Mouse (Mus musculus) kidney, postnatal 10 days (tissue): ENCODE data around the gene Irs1.

Source experiments
- DNase-seq: peaks from one replicate; pipeline ENCODE4 v3.0.0; 2021; ENCODE audit warnings: mixed read lengths

The Irs1 gene

DNA sequence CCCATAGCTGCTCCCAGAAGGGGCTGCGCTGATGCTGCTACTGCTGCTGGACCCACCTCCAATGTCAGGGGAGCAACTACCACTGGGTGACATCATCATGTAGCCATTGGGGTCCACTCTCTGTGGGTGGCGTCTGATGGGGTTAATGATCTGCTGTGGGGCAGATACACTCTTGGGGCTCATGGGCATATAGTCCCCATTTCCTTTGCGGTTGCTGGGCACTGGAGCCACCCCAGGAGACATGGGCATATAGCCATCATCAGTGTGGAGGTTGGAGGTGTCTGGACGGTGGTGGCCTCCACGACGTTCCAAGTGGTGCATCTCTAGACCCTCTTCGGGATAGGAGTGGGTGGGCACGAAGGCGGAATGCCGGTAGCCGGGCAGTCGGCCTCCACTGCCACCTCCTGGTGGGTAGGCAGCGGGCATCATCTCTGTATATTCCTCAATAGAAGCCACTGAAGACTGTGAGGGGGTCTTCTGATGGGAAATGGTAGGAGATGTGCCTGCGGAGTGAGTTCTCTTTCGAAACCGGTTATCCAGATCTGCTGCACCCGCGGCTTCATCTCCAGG is 2.7 kb downstream of the Irs1 start:
- DNase-seq: peak; percentile 13

DNA sequence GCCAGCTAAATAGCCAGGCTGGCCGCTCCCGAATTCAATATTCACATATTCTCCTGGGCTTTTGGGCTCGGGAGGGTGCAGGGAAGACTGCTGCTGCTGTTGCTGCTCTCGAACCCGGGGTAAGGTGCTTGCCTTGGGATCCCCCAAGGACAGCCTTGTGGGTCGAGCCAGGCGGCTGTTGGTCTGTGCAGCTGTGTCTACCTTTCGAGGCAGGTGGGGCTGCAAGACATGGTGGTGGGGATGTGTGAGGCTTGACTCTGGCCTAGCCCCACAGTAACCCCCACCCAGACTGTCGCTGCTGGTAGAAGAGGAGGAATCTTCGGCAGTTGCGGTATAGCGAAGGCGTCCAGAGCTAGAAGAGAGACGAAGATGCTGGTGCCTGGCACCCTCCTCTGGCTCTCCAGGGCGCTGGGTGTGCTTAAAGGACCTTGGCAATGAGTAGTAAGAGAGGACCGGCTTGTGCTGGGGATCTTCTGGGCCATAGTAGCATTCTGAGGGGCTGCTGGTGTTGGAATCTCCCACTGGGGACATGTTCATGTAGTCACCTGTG is 3.4 kb downstream of the Irs1 start:
- peak; percentile 9 for DNase-seq

DNA sequence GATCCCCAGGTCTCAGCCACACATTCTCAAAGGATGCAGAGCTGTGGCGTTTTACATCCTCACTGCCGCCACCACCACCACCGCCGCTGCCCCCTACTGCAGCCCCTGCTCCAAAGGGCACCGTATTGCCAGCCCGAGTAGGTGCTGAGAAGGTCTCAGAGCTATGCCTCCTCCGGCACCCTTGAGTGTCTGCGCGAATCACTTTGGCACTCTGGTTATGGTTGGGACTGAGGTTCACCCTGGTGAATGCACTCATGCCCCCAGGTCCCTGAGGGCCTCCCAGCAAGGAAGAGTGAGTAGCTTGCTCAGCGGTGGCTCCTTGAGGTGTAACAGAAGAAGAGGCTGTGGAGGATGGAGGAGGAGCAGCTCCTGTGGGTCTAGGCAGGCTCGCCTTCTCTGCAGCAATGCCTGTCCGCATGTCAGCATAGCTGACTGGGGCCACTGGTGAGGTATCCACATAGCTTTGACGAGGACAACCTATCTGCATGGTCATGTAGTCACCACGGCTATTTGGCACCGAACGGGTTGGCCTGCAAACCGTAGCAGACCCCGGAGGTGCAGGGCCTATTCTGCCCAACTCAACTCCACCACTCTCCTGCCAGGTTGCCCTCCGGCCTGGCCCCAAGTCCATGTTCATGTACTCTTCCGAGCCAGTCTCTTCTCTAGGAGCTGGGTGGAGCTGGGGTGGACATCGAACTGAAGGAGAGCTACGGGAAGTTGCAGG is 4.0 kb downstream of the Irs1 start:
- DNase-seq: peak; percentile 20

DNA sequence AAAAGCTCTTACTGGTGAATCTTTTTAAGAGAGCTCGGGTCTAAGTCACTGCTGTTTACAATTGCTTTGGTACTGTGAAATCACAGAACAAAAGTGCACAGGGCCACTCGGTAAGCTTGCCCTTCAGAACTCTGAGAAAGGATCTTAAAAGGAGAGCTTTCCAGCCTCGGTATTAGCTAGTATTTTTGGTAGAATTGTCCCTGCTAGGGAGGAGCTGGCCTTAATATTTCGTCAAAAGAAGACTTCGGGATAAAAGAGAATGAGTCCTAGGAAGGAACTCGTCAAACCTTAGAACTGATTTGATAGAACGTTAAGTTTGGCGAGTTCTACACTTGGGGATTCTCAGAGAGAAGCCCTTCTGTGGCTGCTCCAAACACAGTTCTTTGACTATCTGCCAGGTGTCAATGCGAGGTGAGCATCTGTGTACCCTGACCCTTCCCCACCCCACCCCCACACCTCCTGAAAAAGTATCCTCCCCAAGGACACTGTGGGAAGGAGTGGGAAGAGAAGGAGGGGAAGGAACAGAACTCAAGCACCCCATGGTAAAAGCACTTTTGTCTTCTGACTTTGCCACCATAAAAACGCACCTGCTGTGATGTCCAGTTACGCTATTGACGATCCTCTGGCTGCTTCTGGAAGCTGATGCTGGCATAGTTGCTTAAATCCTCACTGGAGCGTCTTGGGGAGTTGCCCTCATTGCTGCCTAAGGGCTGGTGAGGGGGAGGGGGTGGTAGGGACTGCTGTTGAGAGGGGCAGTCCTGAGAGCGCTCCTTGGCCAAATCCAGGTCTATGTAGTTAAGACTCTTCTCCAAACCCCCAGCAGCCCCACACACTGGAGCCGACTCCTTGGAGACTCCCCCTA is 4.8 kb downstream of the Irs1 start:
- peak; percentile 21 for DNase-seq

DNA sequence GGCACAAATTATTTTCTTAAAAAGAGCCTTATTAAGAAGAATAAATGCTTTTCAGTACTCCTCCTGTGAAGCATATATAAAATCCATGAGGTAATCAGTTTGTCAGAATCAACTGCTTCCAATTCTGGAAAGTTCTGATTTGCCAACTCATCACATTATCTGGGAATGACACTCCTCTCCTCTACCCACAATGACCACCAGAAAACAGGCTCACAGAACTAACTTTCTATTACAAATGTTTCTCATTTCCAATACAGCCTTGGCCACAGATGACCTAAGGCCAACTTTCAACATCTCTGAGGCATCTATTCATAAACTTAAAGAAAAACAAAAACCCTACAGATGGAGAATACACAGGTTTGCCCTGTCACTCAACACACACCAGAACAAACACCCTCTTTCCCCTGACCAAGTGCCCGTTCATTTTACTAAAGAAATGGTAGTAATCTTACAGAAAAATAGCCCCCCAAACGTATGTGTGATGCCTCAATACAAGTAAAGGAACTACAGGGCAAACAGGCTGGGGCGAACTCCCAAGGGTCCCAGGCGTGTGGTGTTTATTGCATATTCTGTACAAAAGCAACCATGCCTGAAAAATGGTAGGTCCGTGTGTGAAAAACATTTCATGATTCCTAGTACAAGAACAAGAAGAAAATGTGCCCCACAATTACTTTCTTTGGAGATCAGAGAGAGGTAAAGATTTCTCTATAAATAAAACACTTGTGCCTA is 5.6 kb downstream of the Irs1 start:
- DNase-seq: no peak

DNA sequence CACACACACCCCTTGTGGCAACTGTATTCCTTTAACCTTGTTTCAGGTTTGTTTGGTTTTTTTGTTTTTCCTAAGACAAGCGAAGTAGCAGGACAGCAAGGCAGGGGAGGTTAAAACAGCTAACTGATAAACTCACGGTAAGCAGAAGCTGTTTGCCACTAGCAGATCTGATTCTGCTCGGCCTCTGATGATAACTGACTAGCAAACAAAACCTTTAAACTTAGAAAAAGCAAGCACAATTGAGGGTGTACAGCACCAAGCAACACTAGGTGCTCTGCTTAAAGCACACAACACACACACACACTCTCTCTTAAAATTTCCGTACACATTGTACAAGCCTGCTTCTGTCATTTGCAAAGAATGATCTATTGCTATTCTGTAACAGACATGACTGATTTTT is 6.8 kb downstream of the Irs1 start:
- no peak for DNase-seq

DNA sequence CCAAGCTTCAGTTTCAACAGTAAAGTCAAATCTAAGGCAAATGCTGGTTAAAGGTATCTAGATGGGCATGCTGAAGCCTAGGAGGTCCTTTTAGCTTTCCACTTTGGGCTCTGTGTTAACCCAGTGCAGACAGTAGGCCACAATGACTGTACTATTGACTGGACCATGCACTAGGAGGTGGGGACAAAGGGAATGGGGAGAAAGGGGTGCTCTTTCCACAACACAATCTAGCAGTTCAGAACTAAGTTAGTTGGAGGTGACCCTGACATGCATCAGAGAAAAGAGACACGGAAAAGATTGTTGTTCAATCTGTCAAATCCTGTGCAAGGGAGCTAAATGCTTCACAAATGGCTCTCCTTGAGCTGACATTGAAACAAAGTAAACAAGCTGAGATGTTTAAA is 7.3 kb downstream of the Irs1 start:
- peak; percentile 22 for DNase-seq

DNA sequence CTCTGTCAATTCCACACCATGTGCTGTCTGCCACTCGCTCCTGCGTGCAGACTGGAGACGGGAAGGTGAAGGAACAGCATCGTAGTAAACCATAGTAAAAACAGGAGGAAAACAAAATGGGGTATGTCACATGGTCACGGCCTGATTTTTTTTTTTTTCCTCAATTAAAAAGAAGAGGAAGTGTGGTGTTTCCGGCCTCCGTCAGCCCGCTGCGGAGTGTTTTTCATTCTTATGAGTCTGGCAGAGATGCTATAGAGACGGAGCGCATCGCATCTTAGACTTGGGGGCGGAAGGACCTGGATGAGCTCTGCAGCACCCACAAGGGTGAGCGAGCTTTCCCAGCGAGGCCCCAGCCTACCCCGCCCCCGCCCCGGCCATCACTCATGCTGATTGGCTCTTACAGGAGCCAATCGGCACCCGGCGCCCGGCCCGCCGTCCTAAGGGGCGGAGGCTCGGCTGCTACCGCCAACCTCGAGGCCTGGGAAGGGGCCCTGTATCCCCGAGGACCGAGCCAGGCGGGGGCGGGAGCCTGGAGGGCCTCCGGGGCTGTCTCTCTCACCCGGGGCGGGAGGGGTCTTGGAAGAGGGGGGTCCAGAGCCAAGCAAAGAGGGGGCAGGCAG is 8.1 kb downstream of the Irs1 start:
- DNase-seq: peak; percentile 93

DNA sequence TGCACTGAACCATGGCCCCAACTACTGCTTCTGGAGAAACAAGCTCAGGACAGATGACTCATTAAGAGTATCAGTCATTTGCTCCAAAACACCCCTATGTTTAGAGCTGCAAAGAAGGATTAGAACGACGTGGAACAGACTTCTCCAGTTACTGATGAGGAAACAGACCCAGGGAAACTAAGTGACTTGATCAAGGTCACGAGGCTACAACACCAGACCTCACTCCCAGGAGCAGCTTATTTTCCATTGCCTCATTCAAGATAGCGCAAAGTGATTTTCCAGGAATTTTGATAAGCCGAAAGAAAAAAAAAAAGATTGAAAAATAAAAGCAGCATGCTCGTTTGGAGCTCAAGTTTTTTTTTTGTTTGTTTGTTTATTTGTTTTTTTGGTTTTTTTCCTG is 9.4 kb downstream of the Irs1 start:
- DNase-seq: no peak

DNA sequence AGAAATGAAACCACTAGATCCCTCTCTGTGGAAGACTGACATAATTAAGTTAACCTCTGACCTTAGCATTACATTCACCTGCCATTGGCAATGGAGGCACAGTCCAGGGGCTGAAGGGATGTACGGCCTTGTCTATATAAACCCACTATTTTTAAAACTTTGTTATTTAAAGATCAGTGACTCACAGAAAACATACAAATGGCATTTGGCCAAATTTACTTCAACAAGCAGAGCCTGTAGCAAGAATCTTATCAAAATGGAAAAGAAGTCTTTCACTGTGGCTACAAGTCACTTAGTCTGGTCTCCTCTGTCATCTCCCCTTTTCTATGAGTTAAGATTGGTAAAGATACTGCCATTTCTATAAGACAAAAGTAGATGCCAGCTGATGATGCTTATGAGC is 11.4 kb downstream of the Irs1 start:
- DNase-seq: no peak

DNA sequence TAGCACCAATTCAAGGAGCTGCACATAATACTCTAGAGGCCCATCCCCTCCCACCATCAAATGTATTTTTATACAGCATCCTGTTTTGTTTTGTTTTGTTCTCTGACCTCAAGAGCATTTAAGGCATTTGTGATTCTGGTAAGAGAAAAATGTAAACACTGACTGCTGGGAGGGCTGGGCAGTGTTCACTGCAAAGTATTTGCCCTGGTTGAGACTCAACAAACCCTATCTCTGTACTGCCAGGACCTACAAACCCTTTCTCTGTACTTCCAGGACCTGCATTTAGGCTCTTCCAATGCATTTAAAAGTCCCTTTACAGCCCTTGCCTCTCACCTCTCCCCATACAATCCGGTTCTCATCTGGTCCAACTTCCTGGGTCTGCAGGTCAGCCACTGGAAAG is 16.9 kb downstream of the Irs1 start:
- DNase-seq: no peak

DNA sequence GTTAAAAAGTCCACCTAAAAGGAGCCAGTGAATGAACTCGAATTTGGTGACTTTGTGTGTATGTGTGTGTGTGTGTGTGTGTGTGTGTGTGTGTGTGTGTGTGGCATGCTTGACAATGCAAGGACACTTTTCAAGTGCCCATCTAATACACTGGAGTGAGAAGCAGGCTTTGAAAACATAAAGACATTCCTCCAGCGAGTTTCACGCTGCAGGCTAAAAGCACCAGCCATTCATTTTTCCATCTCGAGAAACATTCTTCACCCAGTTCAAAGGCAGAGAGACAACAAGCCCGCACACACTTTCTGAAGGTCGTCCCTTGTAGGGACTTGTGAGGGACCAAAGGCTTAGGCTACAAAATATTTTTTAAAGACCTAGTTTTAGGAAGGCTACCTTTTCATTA is 17.7 kb downstream of the Irs1 start:
- DNase-seq: no peak

DNA sequence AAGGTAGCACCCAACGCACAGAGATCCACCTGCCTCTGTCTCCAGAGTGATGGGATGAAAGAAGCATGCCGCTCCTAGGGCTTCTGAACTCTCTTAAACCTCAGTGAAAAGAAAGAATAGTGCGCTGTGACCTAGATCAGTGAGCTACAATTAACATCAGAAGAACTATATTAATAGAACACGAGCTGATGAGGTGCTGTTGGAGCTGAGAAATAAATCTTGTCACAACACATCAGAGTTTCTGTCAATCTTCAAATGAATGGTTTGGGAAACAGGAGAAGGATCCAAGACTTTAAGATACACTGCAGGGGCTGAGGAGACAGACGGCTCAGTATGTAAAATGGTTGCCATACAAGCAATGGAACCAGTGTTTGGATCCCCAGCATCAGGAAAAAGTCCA is 19.0 kb downstream of the Irs1 start:
- no peak for DNase-seq

DNA sequence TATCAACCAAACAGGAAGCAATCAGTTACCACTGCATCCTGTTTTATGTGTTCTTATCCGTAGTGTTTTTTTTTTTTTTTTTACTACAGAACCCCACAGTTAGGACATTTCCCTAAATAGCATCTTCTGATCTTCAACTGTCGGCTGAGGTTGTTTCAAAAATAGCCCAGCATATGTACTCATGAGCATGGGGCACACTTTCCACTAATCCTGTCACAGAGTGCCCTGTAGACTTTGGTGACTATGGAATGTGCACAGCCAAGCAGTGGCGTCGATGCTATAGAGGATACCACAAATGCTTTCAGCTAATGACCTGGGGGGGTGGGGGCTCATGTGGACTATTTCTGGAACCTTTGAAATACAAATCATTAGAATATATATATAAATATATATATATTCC is 23.7 kb downstream of the Irs1 start:
- DNase-seq: no peak

DNA sequence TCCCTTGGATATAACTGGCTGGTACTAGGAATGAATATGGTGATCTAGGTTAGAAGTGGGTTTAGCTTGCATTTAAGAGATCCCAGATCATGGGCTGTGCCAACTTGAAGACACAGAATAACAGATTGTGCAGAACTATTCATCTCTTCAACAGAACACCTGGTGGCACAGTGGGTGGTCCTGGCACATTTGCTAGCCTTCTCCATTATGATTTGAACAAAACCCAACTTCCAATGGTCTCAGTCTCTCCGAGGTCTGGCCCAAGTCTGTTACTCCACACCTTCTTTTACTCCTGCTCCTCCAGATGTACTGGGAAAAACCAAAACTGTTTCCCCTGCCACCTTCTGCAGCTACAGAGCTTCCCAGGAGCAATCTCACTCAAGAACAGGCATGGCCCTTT is 28.9 kb downstream of the Irs1 start:
- no peak for DNase-seq

DNA sequence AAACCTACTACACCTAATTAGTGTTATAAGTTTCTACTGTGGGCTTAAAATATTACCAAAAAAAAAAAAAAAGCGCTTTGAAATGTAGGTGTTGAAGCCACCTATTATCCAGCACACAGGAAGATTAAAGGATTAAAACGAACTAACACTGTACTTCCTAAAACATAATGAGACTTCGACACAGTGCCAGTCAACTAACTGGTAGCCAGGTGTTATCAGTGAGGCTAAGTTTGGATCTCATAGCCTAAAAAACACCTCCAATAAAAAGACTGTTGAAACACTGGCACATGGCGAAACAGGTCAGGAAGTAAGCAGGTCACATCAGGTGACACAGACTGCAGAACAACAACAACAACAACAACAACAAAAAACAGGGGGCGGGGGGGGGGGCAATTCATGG is 29.6 kb downstream of the Irs1 start:
- DNase-seq: no peak

DNA sequence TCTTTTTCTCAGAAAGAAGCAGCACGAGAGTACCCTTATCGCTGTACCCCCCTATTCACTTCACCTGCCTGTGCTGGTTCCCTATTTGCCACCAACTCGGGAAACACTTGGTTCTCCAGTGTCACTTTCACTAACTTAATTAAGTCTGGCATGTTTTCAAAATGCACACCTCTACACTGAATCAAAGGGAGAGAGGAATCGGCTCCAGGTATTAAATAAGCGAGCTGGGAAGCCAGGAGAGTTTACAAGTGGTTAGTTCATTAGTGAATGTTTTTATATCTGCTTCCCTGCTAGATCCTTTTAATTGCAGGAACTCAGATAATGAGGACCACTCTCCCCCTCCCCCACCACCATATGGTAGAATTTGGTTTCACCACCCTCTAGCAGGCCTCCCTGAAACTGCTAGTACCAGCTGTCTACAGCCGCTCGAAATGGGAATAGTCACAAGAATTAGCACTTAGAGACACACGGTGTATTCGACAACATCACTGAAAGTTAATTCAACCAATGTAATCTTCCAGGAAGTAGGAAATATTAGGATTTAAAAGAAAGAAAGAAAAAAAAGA is 30.1 kb downstream of the Irs1 start:
- no peak for DNase-seq

DNA sequence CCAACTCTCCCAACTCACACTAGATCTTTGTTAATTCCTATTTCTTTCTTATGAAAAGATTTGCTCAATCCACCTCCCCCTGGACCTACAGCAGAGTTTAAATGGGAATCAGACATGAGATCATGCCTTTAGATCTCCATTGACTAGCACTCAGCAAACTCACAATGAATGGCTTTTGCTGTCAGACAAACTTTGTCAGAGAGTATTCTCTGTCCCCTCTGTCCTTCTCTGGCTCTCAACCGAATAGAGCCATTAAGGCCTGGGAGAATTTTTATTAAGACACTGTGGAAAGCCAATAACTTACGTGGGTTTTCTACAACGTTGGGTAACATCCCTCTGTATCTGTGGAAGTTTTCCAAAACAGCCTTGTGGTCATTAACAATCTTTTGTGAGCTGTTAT is 31.2 kb downstream of the Irs1 start:
- no peak for DNase-seq

DNA sequence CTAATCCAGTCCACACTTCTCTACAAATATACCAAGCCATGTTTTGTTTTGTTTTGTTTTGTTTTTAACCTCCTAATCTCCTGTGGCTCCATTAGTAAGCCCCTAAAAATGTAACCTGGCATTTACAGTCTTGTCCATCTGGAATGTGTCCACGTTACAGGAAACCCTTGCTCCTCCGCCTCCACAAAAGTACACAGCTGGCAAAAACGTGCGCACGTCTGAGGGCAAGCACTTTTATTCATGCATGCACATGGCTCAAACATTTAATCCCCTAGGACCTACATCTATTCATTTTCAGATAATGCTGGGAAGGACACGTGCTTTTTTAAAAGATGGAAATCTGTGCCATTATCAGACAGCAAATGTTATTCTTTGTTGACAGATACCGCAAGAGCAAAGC is 32.9 kb downstream of the Irs1 start:
- DNase-seq: no peak

DNA sequence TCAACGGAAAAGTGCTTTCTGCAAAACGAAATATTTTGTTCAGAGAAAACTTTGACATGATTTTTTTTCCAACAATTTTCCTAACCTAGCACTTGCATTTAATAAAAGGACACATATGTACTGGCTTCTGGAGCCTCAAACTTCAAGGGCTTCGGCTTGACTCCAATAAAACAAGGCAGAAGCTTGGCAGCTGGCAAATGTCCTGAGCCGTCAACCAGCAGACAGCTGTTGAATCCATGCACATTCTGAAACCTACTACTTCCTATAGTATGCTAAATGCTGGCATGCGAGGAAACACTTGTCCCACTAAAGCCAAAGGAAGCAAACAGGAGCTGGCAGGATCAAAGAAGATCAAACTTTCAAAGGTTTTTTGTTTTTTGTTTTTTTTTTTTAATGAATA is 33.8 kb downstream of the Irs1 start:
- DNase-seq: peak; percentile 49

DNA sequence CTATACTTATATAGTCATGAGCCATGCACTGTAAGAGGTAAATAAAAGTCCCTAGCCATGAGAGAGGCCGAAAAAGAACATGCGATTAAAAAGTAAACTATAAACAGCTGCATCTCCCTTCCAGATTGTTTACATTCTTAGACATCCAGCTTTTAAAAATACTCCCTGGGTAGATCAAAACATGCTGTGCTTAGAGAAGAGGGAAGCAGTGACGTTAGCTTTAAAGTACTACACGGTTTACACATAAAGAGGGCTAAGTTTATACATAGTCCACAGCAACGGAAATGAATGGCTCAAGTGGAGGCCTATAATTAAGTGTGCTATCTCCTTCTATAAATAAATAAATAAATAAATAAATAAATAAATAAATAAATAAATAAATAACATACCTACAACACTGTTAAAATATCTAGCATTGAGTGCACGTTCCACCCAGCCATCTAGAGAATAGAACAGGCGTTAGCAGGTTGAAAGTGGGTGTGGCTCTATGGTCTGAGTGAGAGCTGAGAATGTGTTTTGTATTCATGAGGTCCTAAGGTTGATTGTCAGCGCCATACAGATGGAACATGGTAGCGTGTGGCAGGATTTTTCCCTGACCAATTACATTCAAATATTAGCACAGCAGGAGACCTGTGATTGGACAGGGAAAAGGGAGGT is 37.3 kb downstream of the Irs1 start:
- DNase-seq: no peak
